18 mouse cellular contexts compared by ENCODE assay signal in genomic region chr10:9732065-9732749, GRCm38 (mm10). TPM values are rescaled to one million over a fixed set of nuclear protein-coding genes. Genes with fewer than 3 reads are reported as not detected.
"Had no signal": no experiment of that assay in that cellular context is flagged by ENCODE, and none has a peak within 500 bp of the region (broad histone marks: within the 10 kb centered on the region; RNA-seq: fewer than 3 reads in every experiment).

No protein-coding gene starts in this region.

- H3K36me3 ChIP-seq: limb, embryonic 15.5 days; liver, embryonic 12.5 days; midbrain, embryonic 15.5 days; neural tube, embryonic 13.5 days had no signal

- H3K27me3 ChIP-seq: limb, embryonic 15.5 days; liver, embryonic 12.5 days; midbrain, embryonic 15.5 days; neural tube, embryonic 13.5 days had no signal

- ATAC-seq: intestine, postnatal 0 days; liver, embryonic 12.5 days; midbrain, embryonic 15.5 days had no signal

- H3K4me1 ChIP-seq: liver, embryonic 12.5 days; midbrain, embryonic 15.5 days; neural tube, embryonic 13.5 days had no signal

- H3K9ac ChIP-seq: limb, embryonic 15.5 days; liver, embryonic 12.5 days; lung, embryonic 14.5 days; midbrain, embryonic 15.5 days; neural tube, embryonic 13.5 days had no signal

- H3K4me2 ChIP-seq: limb, embryonic 15.5 days; liver, embryonic 12.5 days; lung, embryonic 14.5 days; midbrain, embryonic 11.5 days; midbrain, embryonic 15.5 days; neural tube, embryonic 13.5 days had no signal

- H3K4me3 ChIP-seq: limb, embryonic 15.5 days; liver, embryonic 12.5 days; midbrain, embryonic 15.5 days; neural tube, embryonic 13.5 days had no signal

- DNase-seq: kidney, postnatal 14 days; layer of hippocampus, adult 9-11 months; layer of hippocampus, postnatal 36 days; lung, embryonic 14.5 days; lung, postnatal 10 days; lung, postnatal 4 days; right cerebral cortex, postnatal 4 days; spleen, adult 18-20 months; thymus, adult 18-20 months; thymus, postnatal 25 days had no signal

- H3K27ac ChIP-seq: limb, embryonic 15.5 days; liver, embryonic 12.5 days; midbrain, embryonic 15.5 days; neural tube, embryonic 13.5 days had no signal

- H3K9me3 ChIP-seq: limb, embryonic 15.5 days; liver, embryonic 12.5 days; midbrain, embryonic 15.5 days; neural tube, embryonic 13.5 days had no signal

RNA-seq across cellular contexts. Expression of gene Samd5, which starts 57.2 kb away (rescaled TPM):
- total RNA-seq: megakaryocyte, adult 5-6 weeks; monocyte, adult 5-6 weeks had no signal
